Mouse (Mus musculus) stomach, postnatal 0 days (tissue): ENCODE data around the gene Nr1d1. TPM values are rescaled to one million over a fixed set of nuclear protein-coding genes. Genes with fewer than 3 reads are reported as not detected.
A peak's percentile ranks its signal among the peaks of the same experiment; 100 is the strongest.

Experiments
- ATAC-seq: fragments of 200-750 bp; cut with Nextera tagmentation; 2 replicates; pipeline ENCODE4 v1.8.0; 2017; ENCODE audit not compliant: low FRiP score, low TSS enrichment
- DNase-seq: peaks from one replicate; pipeline ENCODE4 v3.0.0-alpha.2; 2016; ENCODE audit warnings: low spot score
- H3K27ac ChIP-seq: fragments of 300-500 bp; sonication (generic); replicated peaks from 2 replicates; pipeline ENCODE4 v1.5.1; 2014; ENCODE audit warnings: mild to moderate bottlenecking, control low read depth
- H3K27me3 ChIP-seq: fragments of 300-500 bp; sonication (generic); 2 replicates; pipeline ENCODE4 v1.6.1; 2014; ENCODE audit warnings: low read length; ENCODE audit not compliant: control insufficient read depth, insufficient read depth
- H3K36me3 ChIP-seq: fragments of 300-500 bp; sonication (generic); 2 replicates; pipeline ENCODE4 v1.6.1; 2014; ENCODE audit warnings: low read length, mixed read lengths; ENCODE audit not compliant: control insufficient read depth, insufficient read depth
- H3K4me1 ChIP-seq: fragments of 300-500 bp; sonication (generic); replicated peaks from 2 replicates; pipeline ENCODE4 v1.6.1; 2014; ENCODE audit warnings: antibody characterized with exemption; ENCODE audit not compliant: control insufficient read depth, insufficient read depth
- H3K4me2 ChIP-seq: fragments of 300-500 bp; sonication (generic); replicated peaks from 2 replicates; pipeline ENCODE4 v1.6.1; 2014; ENCODE audit warnings: low read depth, mild to moderate bottlenecking, control low read depth, moderate library complexity
- H3K4me3 ChIP-seq: fragments of 300-500 bp; sonication (generic); 2 replicates; pipeline ENCODE4 v1.5.1; 2014; ENCODE audit warnings: low read depth, low read length, control low read depth
- H3K9ac ChIP-seq: fragments of 300-500 bp; sonication (generic); 2 replicates; pipeline ENCODE4 v1.6.1; 2014; ENCODE audit warnings: mild to moderate bottlenecking, low read length, control low read depth, mixed read lengths
- H3K9me3 ChIP-seq: fragments of 300-500 bp; sonication (generic); 2 replicates; pipeline ENCODE4 v1.6.1; 2016; ENCODE audit warnings: low read length; ENCODE audit not compliant: control insufficient read depth
- CTCF ChIP-seq: IDR thresholded peaks from 2 replicates; pipeline ENCODE4 v1.5.1; 2016; ENCODE audit warnings: antibody characterized with exemption, low read depth, mild to moderate bottlenecking, moderate library complexity
- EP300 ChIP-seq: optimal IDR thresholded peaks from 2 replicates; pipeline ENCODE3; 2016; ENCODE audit warnings: antibody characterized with exemption
- WGBS: fragments of 180-500 bp; shearing (Covaris S2); extraction: QIAGEN DNeasy Blood & Tissue Kit; methylation state at CpG from one replicate; pipeline ENCODE4 v1.1.7; 2014; 5-methylcytosine and 5-hydroxymethylcytosine counted together
- polyA plus RNA-seq: library from polyadenylated mRNA; unstranded; fragments of >200 nt; fragmentation: Nextera tagmentation; extraction: Ambion mirVana; gene quantifications from 2 replicates; pipeline ENCODE4 v1.2.1, GENCODE M21; 2015

Gene Nr1d1
- polyA plus RNA-seq, 1 experiment from 2014 or later = 7.9 TPM

- TF ChIP-seq CTCF = peak; percentile 74
- no peak for TF ChIP-seq EP300
- Histone ChIP-seq H3K36me3 (no peaks in the 10 kb centered on the region), H3K4me1 (peaks cover 20% of the 10 kb centered on the region), H3K27ac (peak overlapping the region; percentile 75), H3K9ac (no peak overlapping the region), H3K9me3 (no peaks in the 10 kb centered on the region), H3K27me3 (no peaks in the 10 kb centered on the region), H3K4me3 (no peak overlapping the region), H3K4me2 (no peak overlapping the region)
- no peak for ATAC-seq
- 81% methylated on average over 1 of the region's 1 CpGs for WGBS
- DNase-seq = no peak
These were observed 12.6 kb upstream of the Nr1d1 start for GRCm38 (mm10) chr11:98787691-98788090.

GRCm38 (mm10) chr11:98787229-98787628, 12.1 kb upstream of the Nr1d1 start:
- Histone ChIP-seq H3K27ac (peak overlapping the region; percentile 75), H3K9me3 (no peaks in the 10 kb centered on the region), H3K4me2 (no peak overlapping the region), H3K4me1 (peaks cover 23% of the 10 kb centered on the region), H3K36me3 (no peaks in the 10 kb centered on the region), H3K27me3 (no peaks in the 10 kb centered on the region), H3K9ac (no peak overlapping the region), H3K4me3 (no peak overlapping the region)
- 25% methylated on average over 7 of the region's 7 CpGs for WGBS
- TF ChIP-seq CTCF (no peak), EP300 (no peak)
- ATAC-seq = no peak
- DNase-seq = no peak

- Histone ChIP-seq H3K36me3 (no peaks in the 10 kb centered on the region), H3K9me3 (no peaks in the 10 kb centered on the region), H3K4me2 (peak overlapping the region; percentile 46), H3K27me3 (no peaks in the 10 kb centered on the region), H3K4me1 (peaks cover 23% of the 10 kb centered on the region), H3K9ac (peak overlapping the region; percentile 45; the same call in 1 of the 2 replicates), H3K4me3 (no peak overlapping the region), H3K27ac (peak overlapping the region; percentile 93)
- TF ChIP-seq EP300 (peak; percentile 28), CTCF (peak; percentile 92)
- ATAC-seq (peak; percentile 58), DNase-seq (peak; percentile 95)
- under 1% methylated on average over 13 of the region's 15 CpGs for WGBS
These were observed 11.5 kb upstream of the Nr1d1 start for GRCm38 (mm10) chr11:98786359-98787214.

GRCm38 (mm10) chr11:98785772-98786281, 10.7 kb upstream of the Nr1d1 start:
- Histone ChIP-seq H3K4me3 (no peak overlapping the region), H3K4me2 (peak overlapping the region; percentile 46), H3K36me3 (no peaks in the 10 kb centered on the region), H3K4me1 (peaks cover 23% of the 10 kb centered on the region), H3K9me3 (no peaks in the 10 kb centered on the region), H3K9ac (peak overlapping the region; percentile 45; the same call in 1 of the 2 replicates), H3K27ac (peak overlapping the region; percentile 93), H3K27me3 (no peaks in the 10 kb centered on the region)
- TF ChIP-seq CTCF (peak; percentile 76), EP300 (peak; percentile 55)
- 6% methylated on average over 12 of the region's 12 CpGs for WGBS
- ATAC-seq (no peak; the same call in 1 of the 2 replicates), DNase-seq (peak; percentile 73)

GRCm38 (mm10) chr11:98785214-98785613, 10.1 kb upstream of the Nr1d1 start:
- no peaks in the 10 kb centered on the region for H3K36me3 ChIP-seq
- no peak overlapping the region for H3K4me3 ChIP-seq
- peaks cover 23% of the 10 kb centered on the region for H3K4me1 ChIP-seq
- peak overlapping the region; percentile 93 for H3K27ac ChIP-seq
- H3K4me2 ChIP-seq = 0 out of 2 replicates have a peak overlapping the region, but pooled peaks have one; percentile 6
- ATAC-seq (no peak), DNase-seq (no peak)
- no peaks in the 10 kb centered on the region for H3K27me3 ChIP-seq
- WGBS = 48% methylated on average over 10 of the region's 10 CpGs
- no peak overlapping the region for H3K9ac ChIP-seq
- H3K9me3 ChIP-seq = no peaks in the 10 kb centered on the region
- no peak for TF ChIP-seq CTCF
- TF ChIP-seq EP300 = no peak

GRCm38 (mm10) chr11:98784139-98784538, 9.0 kb upstream of the Nr1d1 start:
- no peak for TF ChIP-seq CTCF
- TF ChIP-seq EP300 = no peak
- Histone ChIP-seq H3K36me3 (no peaks in the 10 kb centered on the region), H3K9ac (peak overlapping the region; percentile 54; the same call in 1 of the 2 replicates), H3K9me3 (no peaks in the 10 kb centered on the region), H3K4me3 (no peak overlapping the region), H3K4me2 (no peak overlapping the region), H3K27ac (peak overlapping the region; percentile 97), H3K4me1 (peaks cover 23% of the 10 kb centered on the region), H3K27me3 (no peaks in the 10 kb centered on the region)
- ATAC-seq (no peak), DNase-seq (no peak)
- 62% methylated on average over 4 of the region's 4 CpGs for WGBS
